Mouse (Mus musculus): ENCODE measurements around the gene Marco.

DNA sequence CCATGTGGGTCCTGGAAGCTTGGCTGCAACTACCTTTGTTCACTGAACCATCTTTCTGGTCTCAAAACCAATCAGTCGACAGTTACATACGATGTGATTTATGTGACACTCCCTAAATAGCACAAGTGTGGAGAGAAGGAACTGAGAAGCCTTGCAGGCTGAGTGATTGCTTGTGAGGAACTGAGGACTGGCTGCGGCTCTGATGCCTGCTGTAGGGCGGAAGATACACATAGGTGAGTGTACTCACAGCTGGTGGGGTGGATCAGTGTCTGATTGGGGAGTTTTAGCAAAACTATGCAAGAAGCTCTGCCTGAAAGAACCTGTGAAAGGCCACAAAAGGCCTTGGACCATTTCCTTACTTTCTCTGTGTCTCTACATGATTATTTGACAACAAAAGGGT, 3.3 kb downstream of the Marco start:
- no peak for TF ChIP-seq CTCF (IDR thresholded peaks at IDR 0.05; ENCODE audit: extremely low read depth, insufficient read depth, low read length)
- no peak for TF ChIP-seq POLR2A (IDR thresholded peaks at IDR 0.05; ENCODE audit: extremely low read depth, insufficient read depth, low read length)
